Mouse (Mus musculus) midbrain, embryonic 10.5 days (tissue): ENCODE measurements around the gene Hist1h1c. TPM values are rescaled to one million over a fixed set of nuclear protein-coding genes. Genes with fewer than 3 reads are reported as not detected.

ENCODE experiments used
- DNase-seq: peaks from one replicate; pipeline ENCODE4 v3.0.0-alpha.2; 2017; ENCODE audit warnings: low spot score
- H3K27ac ChIP-seq: fragments of 300-500 bp; sonication (generic); replicated peaks from 2 replicates; pipeline ENCODE4 v1.5.1; 2016; ENCODE audit warnings: mild to moderate bottlenecking
- H3K27me3 ChIP-seq: fragments of 300-500 bp; sonication (generic); 2 replicates; pipeline ENCODE4 v1.6.1; 2016; ENCODE audit warnings: low read depth, mild to moderate bottlenecking; ENCODE audit not compliant: poor library complexity, severe bottlenecking
- H3K36me3 ChIP-seq: fragments of 300-500 bp; sonication (generic); 2 replicates; pipeline ENCODE4 v1.6.1; 2016; ENCODE audit warnings: mild to moderate bottlenecking, moderate library complexity
- H3K4me1 ChIP-seq: fragments of 300-500 bp; sonication (generic); 2 replicates; pipeline ENCODE4 v1.6.1; 2016
- H3K4me3 ChIP-seq: fragments of 300-500 bp; sonication (generic); 2 replicates; pipeline ENCODE4 v1.5.1; 2016; ENCODE audit warnings: mild to moderate bottlenecking, moderate library complexity
- H3K9me3 ChIP-seq: fragments of 300-500 bp; sonication (generic); replicated peaks from 2 replicates; pipeline ENCODE4 v1.6.1; 2016; ENCODE audit warnings: mild to moderate bottlenecking
- WGBS: fragments of 180-500 bp; shearing (Covaris S2); methylation state at CpG from one replicate; pipeline ENCODE4 v1.1.7; 2016; 5-methylcytosine and 5-hydroxymethylcytosine counted together
- microRNA-seq: library from miRNA; unstranded; fragments of <30 nt; microRNA quantifications from one replicate; pipeline ENCODE4, GENCODE M21; 2017
- polyA plus RNA-seq: library from polyadenylated mRNA; unstranded; fragments of >200 nt; fragmentation: Nextera tagmentation; extraction: Ambion mirVana; gene quantifications from 2 replicates; pipeline ENCODE4 v1.2.1, GENCODE M21; 2016

Hist1h1c gene
- polyA plus RNA-seq, 1 experiment from 2014 or later: 9.5 TPM

DNA sequence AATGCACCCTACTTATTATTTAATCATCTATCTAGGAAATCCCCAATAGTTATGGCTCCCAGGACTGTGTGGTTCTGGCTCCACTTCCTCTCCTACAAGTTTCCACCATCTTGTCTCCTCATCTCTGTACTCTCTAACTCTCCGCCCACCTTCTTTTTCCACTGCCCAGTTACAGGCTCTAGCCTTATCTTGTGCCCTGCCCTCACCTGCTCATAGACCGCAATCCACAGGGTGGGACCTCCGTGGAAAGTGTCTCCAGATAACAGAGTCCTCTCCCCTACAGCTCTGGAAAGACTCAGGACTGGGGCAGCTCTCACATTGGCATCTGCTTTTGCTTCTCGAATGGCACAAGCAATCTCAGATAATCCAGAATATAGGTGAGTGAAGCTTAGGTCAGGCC lies 40.4 kb downstream of the Hist1h1c start:
- H3K27me3 ChIP-seq: no peaks in the 10 kb centered on the region
- no peaks in the 10 kb centered on the region for H3K36me3 ChIP-seq
- H3K4me1 ChIP-seq: no peaks in the 10 kb centered on the region
- DNase-seq: no peak
- no peak overlapping the region for H3K27ac ChIP-seq
- H3K4me3 ChIP-seq: no peak overlapping the region
- no peaks in the 10 kb centered on the region for H3K9me3 ChIP-seq
- 88% methylated on average over 4 of the region's 4 CpGs for WGBS

Small RNA genes lying within 50 kb of the gene (microRNA-seq; reads per million reads assigned to microRNA genes)
- not detected for gene Gm44314
- gene Gm44484: not detected

Other genes starting within 250 kb of the Hist1h1c start
- 0.26 and 0.38 TPM in 2 replicates for gene Btn2a2, start 250.0 kb upstream of the Hist1h1c start, polyA plus RNA-seq
- 2.0 and 4.1 TPM in 2 replicates for gene Hist1h4h, start 207.8 kb upstream of the Hist1h1c start, polyA plus RNA-seq
- gene Hist1h2af, start 204.9 kb upstream of the Hist1h1c start, polyA plus RNA-seq: 4.7 and 9.5 TPM in 2 replicates
- gene Hist1h3g, start 203.4 kb upstream of the Hist1h1c start, polyA plus RNA-seq: 5.5 and 5.6 TPM in 2 replicates
- 1.00 and 1.0 TPM in 2 replicates for gene Hist1h2bh, start 195.4 kb upstream of the Hist1h1c start, polyA plus RNA-seq
- 1.1 and 1.5 TPM in 2 replicates for gene Hist1h3f, start 194.8 kb upstream of the Hist1h1c start, polyA plus RNA-seq
- gene Hist1h4f, start 187.2 kb upstream of the Hist1h1c start, polyA plus RNA-seq: 1.7 TPM in 1 of 2 replicates, not detected in the other
- gene Hist1h1d, start 185.5 kb upstream of the Hist1h1c start, polyA plus RNA-seq: 0.58 and 0.63 TPM in 2 replicates
- 5.1 and 7.2 TPM in 2 replicates for gene Hist1h3e, start 176.4 kb upstream of the Hist1h1c start, polyA plus RNA-seq
- gene Hist1h2ae, start 167.6 kb upstream of the Hist1h1c start, polyA plus RNA-seq: 85.6 and 104 TPM in 2 replicates
- 4.5 and 6.4 TPM in 2 replicates for gene Hist1h2bg, start 167.4 kb upstream of the Hist1h1c start, polyA plus RNA-seq
- 3.8 TPM in 2 replicates for gene Hist1h2bf, start 164.6 kb upstream of the Hist1h1c start, polyA plus RNA-seq
- gene Hist1h2ad, start 164.4 kb upstream of the Hist1h1c start, polyA plus RNA-seq: 0.67 and 1.3 TPM in 2 replicates
- gene Hist1h3d, start 163.0 kb upstream of the Hist1h1c start, polyA plus RNA-seq: 6.2 and 10.8 TPM in 2 replicates
- 95.1 and 103 TPM in 2 replicates for gene Hist1h4d, start 157.2 kb upstream of the Hist1h1c start, polyA plus RNA-seq
- 3.1 and 3.2 TPM in 2 replicates for gene Hist1h2be, start 117.7 kb upstream of the Hist1h1c start, polyA plus RNA-seq
- 18.0 and 22.4 TPM in 2 replicates for gene Hist1h1e, start 116.2 kb upstream of the Hist1h1c start, polyA plus RNA-seq
- gene Hist1h2ac, start 54.9 kb upstream of the Hist1h1c start, polyA plus RNA-seq: 1.3 TPM in 2 replicates
- gene Hist1h2bc, start 54.6 kb upstream of the Hist1h1c start, polyA plus RNA-seq: 22.1 and 23.9 TPM in 2 replicates
- gene Hist1h1t, start 43.0 kb upstream of the Hist1h1c start, polyA plus RNA-seq: not detected in 2 replicates
- 4.9 and 5.1 TPM in 2 replicates for gene Hist1h4c, start 40.4 kb upstream of the Hist1h1c start, polyA plus RNA-seq
- 2.3 and 2.5 TPM in 2 replicates for gene Hfe, start 28.0 kb upstream of the Hist1h1c start, polyA plus RNA-seq
- 7.3 and 9.5 TPM in 2 replicates for gene Hist1h3c, start 6.8 kb downstream of the Hist1h1c start, polyA plus RNA-seq
- gene Hist1h2bb, start 7.9 kb downstream of the Hist1h1c start, polyA plus RNA-seq: 2.3 and 2.4 TPM in 2 replicates
- 44.4 and 45.3 TPM in 2 replicates for gene Hist1h2ab, start 12.3 kb downstream of the Hist1h1c start, polyA plus RNA-seq
- 8.1 and 11.3 TPM in 2 replicates for gene Hist1h3b, start 13.5 kb downstream of the Hist1h1c start, polyA plus RNA-seq
- gene Hist1h4b, start 18.2 kb downstream of the Hist1h1c start, polyA plus RNA-seq: 4.9 and 6.9 TPM in 2 replicates
- 0.42 TPM in 1 of 2 replicates, not detected in the other for gene Hist1h4a, start 22.4 kb downstream of the Hist1h1c start, polyA plus RNA-seq
- gene Hist1h3a, start 23.6 kb downstream of the Hist1h1c start, polyA plus RNA-seq: 3.6 and 3.9 TPM in 2 replicates
- gene Hist1h1a, start 24.9 kb downstream of the Hist1h1c start, polyA plus RNA-seq: 1.7 and 2.7 TPM in 2 replicates
- gene Trim38, start 31.1 kb downstream of the Hist1h1c start, polyA plus RNA-seq: 0.20 TPM in 1 of 2 replicates, not detected in the other
- gene Slc17a2, start 68.2 kb downstream of the Hist1h1c start, polyA plus RNA-seq: not detected in 2 replicates
- not detected in 2 replicates for gene Slc17a3, start 100.6 kb downstream of the Hist1h1c start, polyA plus RNA-seq
- gene Slc17a1, start 128.9 kb downstream of the Hist1h1c start, polyA plus RNA-seq: not detected in 2 replicates
- gene Slc17a4, start 176.2 kb downstream of the Hist1h1c start, polyA plus RNA-seq: not detected in 2 replicates
- not detected in 2 replicates for gene Hist1h2ba, start 195.3 kb downstream of the Hist1h1c start, polyA plus RNA-seq
- not detected in 2 replicates for gene Hist1h2aa, start 195.7 kb downstream of the Hist1h1c start, polyA plus RNA-seq